Mouse (Mus musculus) heart, embryonic 10.5 days (tissue): Measurements from ENCODE around the gene H2al1e. TPM values are rescaled to one million over a fixed set of nuclear protein-coding genes. Genes with fewer than 3 reads are reported as not detected.
"Not testable (repeated sequence)": the region's sequence is repeated elsewhere in the genome, so short reads cannot be mapped to it uniquely, and the experiment has no call there.

ENCODE experiments used
- DNase-seq: peaks from one replicate; pipeline ENCODE4 v3.0.0-alpha.2; 2017; ENCODE audit warnings: low spot score
- H3K27ac ChIP-seq: fragments of 300-500 bp; sonication (generic); 2 replicates; pipeline ENCODE4 v1.5.1; 2016; ENCODE audit warnings: mild to moderate bottlenecking
- H3K27me3 ChIP-seq: fragments of 300-500 bp; sonication (generic); 2 replicates; pipeline ENCODE4 v1.6.1; 2016; ENCODE audit warnings: mild to moderate bottlenecking; ENCODE audit not compliant: poor library complexity, insufficient read depth, severe bottlenecking
- H3K36me3 ChIP-seq: fragments of 300-500 bp; sonication (generic); 2 replicates; pipeline ENCODE4 v1.6.1; 2016; ENCODE audit warnings: mild to moderate bottlenecking, moderate library complexity
- H3K4me1 ChIP-seq: fragments of 300-500 bp; sonication (generic); 2 replicates; pipeline ENCODE4 v1.6.1; 2016; ENCODE audit warnings: mild to moderate bottlenecking
- H3K4me3 ChIP-seq: fragments of 300-500 bp; sonication (generic); 2 replicates; pipeline ENCODE4 v1.5.1; 2016; ENCODE audit warnings: mild to moderate bottlenecking, moderate library complexity
- H3K9me3 ChIP-seq: fragments of 300-500 bp; sonication (generic); 2 replicates; pipeline ENCODE4 v1.6.1; 2016; ENCODE audit warnings: mild to moderate bottlenecking, moderate library complexity
- WGBS: fragments of 180-500 bp; shearing (Covaris S2); methylation state at CpG from one replicate; pipeline ENCODE4 v1.1.7; 2016; 5-methylcytosine and 5-hydroxymethylcytosine counted together
- polyA plus RNA-seq: library from polyadenylated mRNA; unstranded; fragments of >200 nt; fragmentation: Nextera tagmentation; extraction: Ambion mirVana; gene quantifications from 2 replicates; pipeline ENCODE4 v1.2.1, GENCODE M21; 2016

H2al1e gene
- polyA plus RNA-seq, 1 experiment from 2014 or later, result not detected

GRCm38 (mm10) chrX:11314858-11315257, 3.1 kb downstream of the H2al1e start, which contains the start of gene H2al1f:
Gene H2al1f, plus strand, starts transcription at chrX:11315158.
- WGBS, result no CpG with 5 or more reads among the region's 6 CpGs
- H3K4me3 ChIP-seq, H3K9me3 ChIP-seq, H3K27ac ChIP-seq, H3K36me3 ChIP-seq, DNase-seq, H3K4me1 ChIP-seq, H3K27me3 ChIP-seq: not testable (repeated sequence)

DNA sequence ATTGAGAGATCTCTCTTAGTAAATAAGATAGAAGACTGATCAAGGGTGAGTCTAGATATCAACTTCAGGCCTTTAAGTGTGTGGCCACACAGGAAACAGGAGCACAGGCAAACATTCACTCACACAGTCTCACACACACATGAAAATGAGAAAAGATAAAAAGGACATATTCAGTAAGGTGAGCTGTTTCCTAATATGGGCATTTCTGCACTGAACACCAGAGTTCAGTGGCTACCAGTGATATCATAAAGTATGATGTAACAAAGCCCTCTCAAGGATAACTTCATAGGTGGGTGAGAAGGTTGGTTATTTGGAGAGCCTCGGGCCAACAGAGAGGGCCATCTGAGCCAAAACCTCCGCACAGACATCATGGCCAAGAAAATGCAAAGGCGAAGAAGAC, 6.2 kb downstream of the H2al1e start, which contains the start of gene H2al1g:
H2al1g (plus strand) TSS at position 301 of the 400 bp plus-strand sequence.
- H3K9me3 ChIP-seq, H3K36me3 ChIP-seq, H3K4me3 ChIP-seq, H3K4me1 ChIP-seq, DNase-seq, H3K27me3 ChIP-seq, H3K27ac ChIP-seq: not testable (repeated sequence)
- no CpG with 5 or more reads among the region's 3 CpGs for WGBS

DNA sequence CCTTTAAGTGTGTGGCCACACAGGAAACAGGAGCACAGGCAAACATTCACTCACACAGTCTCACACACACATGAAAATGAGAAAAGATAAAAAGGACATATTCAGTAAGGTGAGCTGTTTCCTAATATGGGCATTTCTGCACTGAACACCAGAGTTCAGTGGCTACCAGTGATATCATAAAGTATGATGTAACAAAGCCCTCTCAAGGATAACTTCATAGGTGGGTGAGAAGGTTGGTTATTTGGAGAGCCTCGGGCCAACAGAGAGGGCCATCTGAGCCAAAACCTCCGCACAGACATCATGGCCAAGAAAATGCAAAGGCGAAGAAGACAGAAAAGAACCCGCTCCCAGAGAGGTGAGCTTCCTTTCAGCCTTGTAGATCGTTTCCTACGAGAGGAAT, 9.5 kb downstream of the H2al1e start, which contains the start of gene H2al1h:
H2al1h (plus strand) TSS at position 301 of the 400 bp plus-strand sequence.
- no CpG with 5 or more reads among the region's 6 CpGs for WGBS
- H3K4me1 ChIP-seq, result not testable (repeated sequence)

GRCm38 (mm10) chrX:11324359-11324758, 12.6 kb downstream of the H2al1e start, which contains the start of gene H2al1i:
Gene H2al1i, plus strand, starts transcription at chrX:11324659.
- not testable (repeated sequence) for H3K36me3 ChIP-seq, H3K27me3 ChIP-seq, H3K4me3 ChIP-seq, DNase-seq, H3K27ac ChIP-seq, H3K9me3 ChIP-seq, H3K4me1 ChIP-seq
- 86% methylated on average over 2 of the region's 5 CpGs for WGBS

More for the DNA sequence above, 9.5 kb downstream of the H2al1e start, which contains the start of gene H2al1h:
- not testable (repeated sequence) for H3K27ac ChIP-seq, H3K4me3 ChIP-seq, H3K9me3 ChIP-seq, DNase-seq, H3K36me3 ChIP-seq, H3K27me3 ChIP-seq

DNA sequence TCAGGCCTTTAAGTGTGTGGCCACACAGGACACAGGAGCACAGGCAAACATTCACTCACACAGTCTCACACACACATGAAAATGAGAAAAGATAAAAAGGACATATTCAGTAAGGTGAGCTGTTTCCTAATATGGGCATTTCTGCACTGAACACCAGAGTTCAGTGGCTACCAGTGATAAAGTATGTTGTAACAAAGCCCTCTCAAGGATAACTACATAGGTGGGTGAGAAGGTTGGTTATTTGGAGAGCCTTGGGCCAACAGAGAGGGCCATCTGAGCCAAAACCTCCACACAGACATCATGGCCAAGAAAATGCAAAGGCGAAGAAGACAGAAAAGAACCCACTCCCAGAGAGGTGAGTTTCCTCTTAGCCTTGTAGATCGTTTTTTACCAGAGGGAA, 15.8 kb downstream of the H2al1e start, which contains the start of gene H2al1j:
H2al1j (plus strand) TSS at position 301 of the 400 bp plus-strand sequence.
- not testable (repeated sequence) for DNase-seq, H3K27ac ChIP-seq, H3K9me3 ChIP-seq, H3K4me1 ChIP-seq, H3K36me3 ChIP-seq, H3K4me3 ChIP-seq, H3K27me3 ChIP-seq
- 83% methylated on average over 2 of the region's 2 CpGs for WGBS

DNA sequence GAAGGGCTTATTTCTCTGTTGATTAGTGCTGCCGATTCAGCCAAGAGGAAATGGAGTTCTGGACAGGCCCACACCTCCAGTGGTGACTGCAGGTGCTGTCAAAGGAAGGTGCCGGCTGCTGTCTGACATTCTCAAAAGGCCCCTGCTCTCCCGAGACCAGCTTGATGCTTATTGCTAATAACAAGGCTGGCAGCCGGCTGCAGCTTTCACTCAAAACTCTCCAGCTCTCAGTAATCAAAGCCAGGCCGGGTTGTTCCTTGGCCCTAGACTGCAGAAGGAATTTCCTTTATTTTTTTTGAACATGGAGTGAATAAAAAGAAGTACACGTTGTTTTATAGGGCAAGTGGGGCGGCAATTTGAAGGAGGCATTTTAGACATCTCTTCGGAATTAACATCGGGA, 34.0 kb downstream of the H2al1e start:
- Histone ChIP-seq H3K27me3 (no peaks in the 10 kb centered on the region; the same call in 1 of the 2 replicates), H3K27ac (no peak overlapping the region), H3K4me1 (no peaks in the 10 kb centered on the region), H3K9me3 (no peaks in the 10 kb centered on the region), H3K36me3 (no peaks in the 10 kb centered on the region), H3K4me3 (no peak overlapping the region)
- DNase-seq, result no peak
- WGBS, result 71% methylated on average over 9 of the region's 9 CpGs

DNA sequence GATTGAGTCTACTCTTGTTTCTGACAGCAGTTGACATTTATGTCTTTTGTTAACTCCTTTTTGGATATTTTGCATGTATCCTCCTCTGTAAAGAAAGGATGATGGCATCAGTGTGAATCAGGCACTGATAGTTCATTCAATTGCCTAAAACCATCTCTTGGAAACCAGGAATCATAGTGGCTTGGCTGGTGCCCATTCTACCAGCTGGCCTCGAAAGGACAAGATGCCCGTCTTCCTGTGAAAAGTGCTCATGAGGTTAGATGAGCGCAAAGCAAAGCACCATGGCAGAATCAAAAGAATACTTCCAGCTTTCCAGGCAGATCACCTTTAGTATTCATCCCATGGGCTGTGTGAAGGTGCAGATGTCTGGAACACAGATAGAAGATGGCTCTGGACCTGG, 35.0 kb downstream of the H2al1e start:
- no peaks in the 10 kb centered on the region for H3K4me1 ChIP-seq
- WGBS, result 79% methylated on average over 3 of the region's 3 CpGs
- H3K4me3 ChIP-seq, result no peak overlapping the region
- no peaks in the 10 kb centered on the region for H3K36me3 ChIP-seq
- H3K9me3 ChIP-seq, result no peaks in the 10 kb centered on the region
- H3K27me3 ChIP-seq, result no peaks in the 10 kb centered on the region; the same call in 1 of the 2 replicates
- no peak overlapping the region for H3K27ac ChIP-seq
- DNase-seq, result no peak

- no peaks in the 10 kb centered on the region for H3K9me3 ChIP-seq
- 78% methylated on average over 6 of the region's 6 CpGs for WGBS
- no peaks in the 10 kb centered on the region for H3K4me1 ChIP-seq
- no peak overlapping the region for H3K4me3 ChIP-seq
- no peaks in the 10 kb centered on the region for H3K36me3 ChIP-seq
- peaks cover 36% of the 10 kb centered on the region; the same call in 1 of the 2 replicates for H3K27me3 ChIP-seq
- no peak for DNase-seq
- H3K27ac ChIP-seq, result no peak overlapping the region
These were observed 49.1 kb downstream of the H2al1e start for GRCm38 (mm10) chrX:11360823-11361222.

- Histone ChIP-seq H3K27me3 (peaks cover 35% of the 10 kb centered on the region; the same call in 1 of the 2 replicates), H3K4me3 (no peak overlapping the region), H3K36me3 (no peaks in the 10 kb centered on the region), H3K27ac (no peak overlapping the region), H3K4me1 (no peaks in the 10 kb centered on the region), H3K9me3 (no peaks in the 10 kb centered on the region)
- 84% methylated on average over 2 of the region's 2 CpGs for WGBS
- DNase-seq, result no peak
These were observed 49.5 kb downstream of the H2al1e start for GRCm38 (mm10) chrX:11361261-11361660.

Other genes starting within 250 kb of the H2al1e start
- gene H2al1a, start 12.7 kb upstream of the H2al1e start, polyA plus RNA-seq, result not detected in 2 replicates
- gene H2al1b, start 9.5 kb upstream of the H2al1e start, polyA plus RNA-seq, result not detected in 2 replicates
- gene H2al1c, start 6.3 kb upstream of the H2al1e start, polyA plus RNA-seq, result not detected in 2 replicates
- gene H2al1d, start 3.1 kb upstream of the H2al1e start, polyA plus RNA-seq, result not detected in 2 replicates
- not detected in 2 replicates for gene H2al1f, start 3.2 kb downstream of the H2al1e start, polyA plus RNA-seq
- gene H2al1g, start 6.3 kb downstream of the H2al1e start, polyA plus RNA-seq, result not detected in 2 replicates
- gene H2al1h, start 9.6 kb downstream of the H2al1e start, polyA plus RNA-seq, result not detected in 2 replicates
- gene H2al1i, start 12.7 kb downstream of the H2al1e start, polyA plus RNA-seq, result not detected in 2 replicates
- not detected in 2 replicates for gene H2al1j, start 15.9 kb downstream of the H2al1e start, polyA plus RNA-seq